ENCODE assay signal across 8 mouse cellular contexts in genomic region chr2:155819449-155820251, GRCm38 (mm10). TPM values are rescaled to one million over a fixed set of nuclear protein-coding genes. Genes with fewer than 3 reads are reported as not detected.
A peak's percentile ranks its signal among the peaks of the same experiment; 100 is the strongest.
DNase-seq lines count a peak whose midpoint lies in the region; ATAC-seq and TF ChIP-seq lines count a peak whose summit lies in the region.

No protein-coding gene starts in this region.

- peaks cover 23% of the 10 kb centered on the region for H3K36me3 ChIP-seq in neural tube, embryonic 14.5 days (ENCODE audit: control insufficient read depth, insufficient read depth, low read length)

- intact Hi-C loops in left cerebral cortex, adult 2 months (cut with DNase I) = no loop called here
- intact Hi-C loops in left cerebral cortex, postnatal 36 days (cut with DNase I) = no loop called here

- peak overlapping the region; percentile 80; the same call in 1 of the 2 replicates for H3K9ac ChIP-seq in neural tube, embryonic 14.5 days (replicated peaks; ENCODE audit: low read depth, low read length)

- H3K4me2 ChIP-seq in neural tube, embryonic 14.5 days (ENCODE audit: low read depth, low read length) = peak overlapping the region; percentile 81

- H3K27me3 ChIP-seq in neural tube, embryonic 14.5 days (ENCODE audit: control insufficient read depth, insufficient read depth, low read length) = no peaks in the 10 kb centered on the region

- peak overlapping the region; percentile 78 for H3K4me3 ChIP-seq in left cerebral cortex, adult 2 months
- H3K4me3 ChIP-seq in neural tube, embryonic 14.5 days (ENCODE audit: low read depth, low read length) = peak overlapping the region; percentile 52

- 27% methylated on average over 6 of the region's 6 CpGs for WGBS in large intestine, adult 2 months
- WGBS in neural tube, embryonic 14.5 days = 61% methylated on average over 6 of the region's 6 CpGs

- no peak for TF ChIP-seq CTCF in left cerebral cortex, adult 2 months (IDR thresholded peaks at IDR 0.05)

- peak overlapping the region; percentile 99 for H3K27ac ChIP-seq in left cerebral cortex, adult 2 months
- peak overlapping the region; percentile 85 for H3K27ac ChIP-seq in neural tube, embryonic 14.5 days (ENCODE audit: low read depth, low read length)

- H3K4me1 ChIP-seq in neural tube, embryonic 14.5 days (ENCODE audit: control insufficient read depth, insufficient read depth, low read length) = peaks cover 12% of the 10 kb centered on the region; the same call in 1 of the 2 replicates

- no peak for DNase-seq in left cerebral cortex, adult 2 months (ENCODE audit: extremely low spot score in 1 of 2, low spot score in 2 of 2)
- no peak for DNase-seq in left cerebral cortex, postnatal 36 days (ENCODE audit: low spot score in 2 of 2)
- peak; percentile 50 for DNase-seq in brain, adult 2 months (ENCODE audit: low read depth, low spot score)
- DNase-seq in gonadal fat pad, adult 2 months (ENCODE audit: low read depth) = peak; percentile 90
- peak; percentile 86 for DNase-seq in large intestine, adult 2 months (ENCODE audit: low read depth, low spot score)
- DNase-seq in right cerebral cortex, postnatal 10 days (ENCODE audit: low spot score in 2 of 2) = no peak
- DNase-seq in embryo, embryonic 10.5 days (ENCODE audit: low spot score) = no peak

- H3K9me3 ChIP-seq in neural tube, embryonic 14.5 days (ENCODE audit: control insufficient read depth, low read length) = no peaks in the 10 kb centered on the region

- peak; percentile 54 for ATAC-seq in neural tube, embryonic 14.5 days (ENCODE audit: low read depth)

RNA-seq across cellular contexts. Expression of gene BC029722, which starts 0.4 kb away (rescaled TPM):
- total RNA-seq in left cerebral cortex, adult 2 months (2021) = 10 to 100 TPM; 53.1 to 56.8 TPM
- total RNA-seq in left cerebral cortex, postnatal 36 days (2021) = 10 to 100 TPM; 54.9 to 65.9 TPM
- 55.2 and 65.8 TPM in 2 replicates for polyA plus RNA-seq in gonadal fat pad, adult 2 months (2012; rRNA removed)
- 19.0 and 22.9 TPM in 2 replicates for polyA plus RNA-seq in large intestine, adult 2 months (2012; rRNA removed)
- polyA plus RNA-seq in neural tube, embryonic 14.5 days (2014; fragmentation: Nextera tagmentation; extraction: Ambion mirVana) = 25.1 and 33.5 TPM in 2 replicates

RNA-seq across cellular contexts. Expression of gene Eif6, which starts 7.1 kb away (rescaled TPM):
- total RNA-seq in left cerebral cortex, adult 2 months (2021) = 10 to 100 TPM; 67.0 to 71.0 TPM
- total RNA-seq in left cerebral cortex, postnatal 36 days (2021) = 10 to 100 TPM; 66.1 to 80.5 TPM
- 85.8 and 109 TPM in 2 replicates for polyA plus RNA-seq in gonadal fat pad, adult 2 months (2012; rRNA removed)
- 288 and 346 TPM in 2 replicates for polyA plus RNA-seq in large intestine, adult 2 months (2012; rRNA removed)
- polyA plus RNA-seq in neural tube, embryonic 14.5 days (2014; fragmentation: Nextera tagmentation; extraction: Ambion mirVana) = 133 and 153 TPM in 2 replicates

RNA-seq across cellular contexts. Expression of gene Fam83c, which starts 15.0 kb away (rescaled TPM):
- not detected for total RNA-seq in left cerebral cortex, adult 2 months (2021)
- total RNA-seq in left cerebral cortex, postnatal 36 days (2021) = not detected
- polyA plus RNA-seq in gonadal fat pad, adult 2 months (2012; rRNA removed) = not detected in 2 replicates
- polyA plus RNA-seq in large intestine, adult 2 months (2012; rRNA removed) = 0.97 and 1.7 TPM in 2 replicates
- 0.25 and 0.28 TPM in 2 replicates for polyA plus RNA-seq in neural tube, embryonic 14.5 days (2014; fragmentation: Nextera tagmentation; extraction: Ambion mirVana)

RNA-seq across cellular contexts. Expression of gene Mmp24, which starts 44.5 kb away (rescaled TPM):
- total RNA-seq in left cerebral cortex, adult 2 months (2021) = 10 to 100 TPM; 35.6 to 37.8 TPM
- 10 to 100 TPM; 33.8 to 38.0 TPM for total RNA-seq in left cerebral cortex, postnatal 36 days (2021)
- 0.09 and 0.13 TPM in 2 replicates for polyA plus RNA-seq in gonadal fat pad, adult 2 months (2012; rRNA removed)
- polyA plus RNA-seq in large intestine, adult 2 months (2012; rRNA removed) = 0.33 and 1.7 TPM in 2 replicates
- 18.5 and 20.0 TPM in 2 replicates for polyA plus RNA-seq in neural tube, embryonic 14.5 days (2014; fragmentation: Nextera tagmentation; extraction: Ambion mirVana)

Comparison
In these comparisons a context has a peak if more than half of its experiments do, and no peak if none do; other contexts are left out.
1. DNase-seq: peak in brain, adult 2 months (single experiment), gonadal fat pad, adult 2 months (single experiment) and large intestine, adult 2 months (single experiment); none in left cerebral cortex, adult 2 months (0 of 2), left cerebral cortex, postnatal 36 days (0 of 2), right cerebral cortex, postnatal 10 days (0 of 2) and embryo, embryonic 10.5 days (single experiment).